Mouse (Mus musculus) layer of hippocampus, postnatal 25 days (tissue): ENCODE data around the gene Kat2a. TPM values are rescaled to one million over a fixed set of nuclear protein-coding genes. Genes with fewer than 3 reads are reported as not detected.
A peak's percentile ranks its signal among the peaks of the same experiment; 100 is the strongest.

Experiments
- DNase-seq, 2 experiments: peaks; one replicate each; pipeline ENCODE4 v3.0.0; 2022; ENCODE audit warnings: mixed read lengths in 2 of 2, low spot score in 1 of 2; ENCODE audit errors: extremely low spot score in 1 of 2
- total RNA-seq, 2 experiments: library from RNA; stranded (reverse); gene quantifications; 2 replicates each; pipeline ENCODE4 v1.2.3; 2021

Kat2a gene
- total RNA-seq, 2 experiments from 2014 or later: 55.6 to 55.9 TPM

- DNase-seq: peak in 1 of 2 experiments; percentile 38
These were observed 1.7 kb upstream of the Kat2a start, which contains the start of gene Hspb9 for GRCm38 (mm10) chr11:100713735-100714533. Gene Hspb9, plus strand, starts transcription at chr11:100713850.

GRCm38 (mm10) chr11:100713174-100713573 lies 909 bp upstream of the Kat2a start:
- DNase-seq: no peak

DNA sequence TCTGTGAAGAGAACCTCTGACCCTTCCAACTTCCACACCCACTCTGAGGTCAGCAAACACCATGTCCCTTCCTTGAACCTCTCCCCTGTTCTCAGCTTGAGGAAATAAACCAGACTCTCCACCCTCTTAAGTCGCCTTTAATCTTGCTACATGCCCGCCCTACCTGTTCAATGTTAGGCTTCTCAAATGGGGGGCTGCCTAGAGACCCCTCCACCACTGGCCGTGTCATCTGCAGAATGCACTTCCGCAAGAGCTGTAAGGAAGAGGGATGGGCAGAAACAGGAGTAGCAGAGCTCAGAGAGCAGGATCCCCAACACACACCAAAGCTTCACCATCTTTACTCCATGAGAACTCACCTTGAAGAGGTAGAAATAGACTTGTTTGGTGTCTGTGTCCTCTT lies 1.3 kb downstream of the Kat2a start:
- no peak for DNase-seq

DNA sequence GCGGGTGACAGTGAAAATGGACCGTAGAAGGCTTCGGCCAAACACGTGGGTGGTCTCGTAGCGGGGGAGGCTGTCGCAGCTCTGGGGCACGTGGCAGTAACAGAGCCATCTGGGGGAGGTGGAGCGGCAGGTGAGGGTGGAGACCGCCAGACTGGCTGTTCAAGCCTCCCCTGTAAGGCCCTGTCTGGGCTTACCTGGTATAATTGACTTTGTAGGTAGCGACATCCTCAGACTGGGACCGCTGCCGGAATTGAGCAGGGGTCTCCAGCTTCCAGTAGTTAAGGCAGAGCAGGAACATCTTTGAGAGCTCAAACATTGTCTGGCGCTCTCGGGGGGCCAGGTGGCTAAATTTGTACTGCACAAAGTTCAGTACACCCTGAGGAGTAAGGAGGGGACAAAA lies 1.7 kb downstream of the Kat2a start:
- DNase-seq: no peak

GRCm38 (mm10) chr11:100709201-100709810 lies 3.0 kb downstream of the Kat2a start:
- no peak for DNase-seq

DNA sequence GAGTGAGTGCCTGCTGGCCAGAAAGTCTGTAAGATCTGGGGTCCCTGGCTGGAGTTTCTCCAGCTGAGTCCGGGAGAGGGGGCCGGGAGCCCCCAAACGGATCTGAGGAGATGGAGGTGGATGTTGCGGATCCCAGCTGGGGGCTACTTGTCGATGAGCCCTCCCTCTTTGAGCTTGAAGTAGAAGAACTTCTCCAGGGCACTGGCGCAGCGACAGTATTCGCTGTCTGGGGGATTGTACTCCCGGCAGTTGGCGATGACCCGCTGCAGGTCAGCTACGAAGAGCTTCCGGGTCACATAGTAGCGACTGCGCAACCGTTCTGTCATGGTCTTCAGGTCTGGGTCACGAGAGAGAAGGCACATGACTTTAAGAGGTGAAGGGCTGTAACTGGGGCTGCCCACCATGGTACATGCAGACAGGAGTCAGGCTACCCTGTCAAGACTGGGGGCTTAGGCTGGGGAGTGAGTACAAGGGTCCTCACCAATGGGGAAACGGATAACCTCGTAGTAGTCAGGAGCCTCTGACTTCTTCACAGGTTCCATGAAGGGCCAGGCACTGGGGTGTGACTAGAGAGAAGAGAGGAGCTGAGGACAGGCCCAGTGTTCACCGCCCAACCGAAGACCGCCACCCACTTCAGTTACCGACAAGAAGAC lies 7.0 kb downstream of the Kat2a start:
- no peak for DNase-seq

GRCm38 (mm10) chr11:100703851-100704531 lies 8.3 kb downstream of the Kat2a start, which contains the start of gene Dhx58:
Gene Dhx58, minus strand, starts transcription at chr11:100704271.
- DNase-seq: no peak

DNA sequence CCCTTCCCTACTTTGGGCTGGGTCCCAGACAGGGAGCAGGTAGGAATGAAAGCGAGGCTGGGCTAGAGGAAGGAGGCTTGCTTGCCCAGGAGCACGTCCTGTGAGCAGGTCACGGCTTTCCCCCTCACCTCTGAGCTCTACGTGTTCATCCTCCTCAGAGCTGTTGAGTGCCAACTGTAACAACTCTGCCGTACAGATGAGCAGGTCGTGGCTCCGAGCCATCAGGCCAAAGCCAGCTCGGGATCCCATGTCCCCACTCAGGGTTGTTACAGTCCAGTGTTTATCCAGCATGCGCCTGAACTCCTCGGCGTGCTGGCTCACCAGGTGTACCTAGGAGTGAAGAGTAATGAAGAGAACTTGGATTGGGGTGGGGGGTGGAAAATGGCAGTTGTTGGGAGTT lies 8.9 kb downstream of the Kat2a start:
- no peak for DNase-seq

DNA sequence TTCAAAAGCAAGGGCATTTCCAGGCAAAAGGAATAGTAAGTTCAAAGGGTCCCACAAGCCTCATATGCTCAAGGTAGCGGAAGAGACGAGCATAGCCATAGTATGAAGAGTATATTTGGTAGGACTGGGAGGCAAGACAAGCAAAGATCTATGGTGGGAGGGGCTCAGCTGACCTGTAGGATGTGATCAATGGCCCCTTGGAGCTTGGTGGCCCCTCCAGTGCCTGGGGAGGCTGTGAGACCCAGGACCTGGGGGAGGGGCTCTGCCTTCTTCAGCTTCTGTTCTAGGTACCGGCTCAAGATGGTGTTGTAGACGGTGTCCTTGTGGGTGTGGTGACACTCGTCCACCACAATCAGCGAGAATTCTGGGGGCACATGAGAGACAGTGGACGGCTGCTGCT lies 9.4 kb downstream of the Kat2a start:
- DNase-seq: no peak

GRCm38 (mm10) chr11:100702081-100702851 lies 10.0 kb downstream of the Kat2a start:
- DNase-seq: peak in 1 of 2 experiments; percentile 66

DNA sequence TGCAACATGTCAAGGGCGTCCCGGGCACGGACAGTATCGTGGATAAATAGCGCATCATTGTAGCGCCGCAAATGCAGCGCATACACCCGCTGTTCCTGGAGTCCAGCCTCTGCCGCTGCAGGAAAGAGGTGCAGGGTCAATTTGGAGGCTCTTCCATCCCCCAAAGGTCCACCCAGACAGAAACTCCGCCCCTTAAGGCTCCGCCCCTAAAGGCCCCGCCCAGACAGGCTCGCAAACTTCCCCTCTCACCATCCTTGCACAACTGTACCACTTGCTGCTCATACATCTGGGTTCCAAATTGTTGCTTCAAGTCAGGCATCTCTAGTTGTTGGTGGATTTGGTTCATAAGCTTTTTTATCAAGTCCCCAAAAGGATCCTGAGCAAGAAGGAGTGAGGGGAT lies 11.0 kb downstream of the Kat2a start:
- DNase-seq: no peak

GRCm38 (mm10) chr11:100700710-100701109 lies 11.6 kb downstream of the Kat2a start:
- no peak for DNase-seq

DNA sequence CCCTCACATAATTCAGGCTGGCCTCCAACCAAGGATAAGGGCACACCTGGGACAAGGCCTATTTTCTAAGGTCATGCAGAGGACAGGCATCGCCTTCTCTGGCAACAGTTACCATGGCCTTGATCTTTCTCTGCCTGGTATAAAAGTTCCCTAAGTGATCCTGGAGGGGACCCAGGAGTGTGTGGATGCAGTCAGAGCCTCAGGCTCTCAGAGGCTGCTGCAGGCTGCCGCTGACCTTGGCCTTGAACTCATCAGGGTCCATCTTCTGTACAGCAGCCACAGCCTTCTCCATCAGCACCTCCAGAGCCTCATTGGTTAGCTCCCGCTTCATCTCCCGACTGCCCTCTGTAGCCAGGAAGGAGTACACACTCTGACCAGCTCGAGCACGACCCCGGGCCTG lies 14.3 kb downstream of the Kat2a start:
- DNase-seq: no peak

GRCm38 (mm10) chr11:100694926-100695325 lies 17.3 kb downstream of the Kat2a start:
- DNase-seq: peak; percentile 79 to 93

DNA sequence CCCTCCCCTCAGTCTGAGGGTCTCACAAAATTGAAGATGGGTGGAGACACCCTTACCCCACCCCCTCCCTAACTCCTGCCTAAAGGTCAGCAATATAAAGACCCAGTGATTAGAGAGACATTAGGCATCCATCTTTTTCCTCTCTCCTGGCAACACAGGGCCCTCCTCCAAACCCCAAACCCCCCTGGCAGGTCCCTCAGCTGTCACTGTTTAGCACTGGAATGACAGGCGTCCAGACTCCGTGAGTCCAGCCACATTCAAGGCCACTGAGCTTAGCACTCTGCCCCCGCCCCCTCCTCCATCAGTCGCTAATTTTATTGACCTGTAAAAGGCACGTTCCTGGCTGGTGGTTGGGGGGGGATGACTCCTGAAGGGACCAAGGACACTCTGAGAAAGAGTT lies 19.1 kb downstream of the Kat2a start:
- DNase-seq: no peak

- DNase-seq: no peak
These were observed 20.1 kb downstream of the Kat2a start, which contains the start of gene Zfp385c for GRCm38 (mm10) chr11:100692164-100692616. Gene Zfp385c, minus strand, starts transcription at chr11:100692455.

GRCm38 (mm10) chr11:100690389-100690788 lies 21.9 kb downstream of the Kat2a start:
- DNase-seq: no peak

DNA sequence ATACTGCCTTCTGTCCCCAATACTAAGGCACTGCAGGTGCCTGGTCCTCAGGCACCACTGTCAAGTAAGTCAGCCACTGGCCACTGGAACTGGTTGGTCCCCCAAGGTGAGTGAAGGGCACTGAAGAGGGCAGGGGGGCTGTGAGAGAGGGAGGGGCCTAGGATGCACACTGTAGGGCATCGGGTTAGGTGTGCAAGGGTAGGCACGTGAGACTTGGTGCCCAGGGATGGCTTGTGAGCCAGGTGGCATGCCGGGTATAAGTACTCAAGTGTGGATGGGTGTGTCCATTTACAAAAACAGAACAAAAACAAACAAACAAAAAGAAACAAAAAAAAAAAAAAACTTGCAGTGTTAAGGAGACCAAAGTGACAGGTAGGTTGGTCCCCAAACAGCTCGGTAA lies 23.8 kb downstream of the Kat2a start:
- DNase-seq: no peak

- no peak for DNase-seq
These were observed 25.0 kb downstream of the Kat2a start for GRCm38 (mm10) chr11:100687265-100687664.

DNA sequence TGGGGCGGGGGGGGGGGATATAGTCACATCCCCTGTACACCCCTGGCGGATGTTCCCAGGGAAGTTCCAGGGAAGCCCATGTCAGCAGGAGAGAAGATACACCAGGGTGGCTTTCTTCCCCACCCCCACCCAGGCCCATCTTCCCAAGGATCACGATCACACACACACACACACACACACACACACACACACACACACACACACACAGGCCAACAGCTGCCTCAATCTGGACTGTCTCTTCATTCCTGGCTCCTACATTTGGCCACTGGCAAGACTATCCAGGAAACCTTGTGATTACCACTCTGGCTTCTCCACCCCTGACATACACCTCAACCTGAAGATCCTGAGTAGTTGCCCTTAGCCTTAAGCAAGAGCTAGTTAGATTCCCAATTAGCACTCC lies 26.9 kb downstream of the Kat2a start:
- DNase-seq: no peak
